Mouse (Mus musculus): Measurements from ENCODE around the gene Hoxa10. TPM values are rescaled to one million over a fixed set of nuclear protein-coding genes. Genes with fewer than 3 reads are reported as not detected.

Gene Hoxa10
- polyA plus RNA-seq, 1 experiment from 2014 or later: not detected

DNA sequence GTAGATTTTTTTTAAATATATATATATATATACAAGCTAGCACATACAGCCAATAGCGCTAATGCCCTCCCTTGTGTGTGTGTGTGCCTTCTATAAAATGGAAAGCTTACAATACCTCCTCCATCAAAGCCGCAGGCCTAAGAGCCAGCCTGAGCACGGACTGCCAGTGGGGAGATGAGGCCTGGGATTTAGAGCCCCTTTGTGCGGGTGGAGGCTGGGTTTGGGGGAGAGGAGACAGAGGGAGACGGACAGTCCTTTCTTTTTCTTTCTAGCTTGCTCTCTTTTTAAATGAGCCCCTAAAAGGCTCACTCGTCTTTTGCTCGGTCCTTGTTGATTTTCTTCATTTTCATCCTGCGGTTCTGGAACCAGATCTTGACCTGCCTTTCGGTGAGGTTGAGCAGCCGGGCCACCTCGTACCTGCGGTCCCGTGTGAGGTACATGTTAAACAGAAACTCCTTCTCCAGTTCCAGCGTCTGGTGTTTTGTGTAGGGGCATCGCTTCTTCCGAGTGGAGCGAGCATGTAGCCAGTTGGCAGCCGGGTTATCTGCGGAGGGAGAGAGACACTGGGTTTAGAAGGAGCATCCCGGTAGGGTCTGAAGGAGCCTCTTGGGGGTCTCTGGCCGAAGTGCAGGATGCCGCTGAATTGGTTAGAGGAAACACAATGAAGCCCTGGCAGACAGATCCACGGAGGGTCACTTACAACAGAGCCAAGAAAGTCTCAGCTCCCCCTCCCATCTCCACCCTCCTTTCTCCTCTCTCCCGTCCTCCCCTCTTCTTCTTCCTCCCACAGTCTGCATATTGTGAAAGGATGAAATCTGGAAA lies 16.5 kb downstream of the Hoxa10 start:
- H3K4me3 ChIP-seq (replicated peaks; ENCODE audit: low read depth, low read length): no peak overlapping the region
- ATAC-seq (ENCODE audit: low FRiP score, low TSS enrichment) (no peak), DNase-seq (no peak)
- H3K27me3 ChIP-seq (ENCODE audit: control insufficient read depth, insufficient read depth, low read length): peaks cover 97% of the 10 kb centered on the region
- no peak overlapping the region for H3K4me2 ChIP-seq (ENCODE audit: low read length)
- whole genome bisulfite sequencing: 3% methylated on average over 24 of the region's 24 CpGs
- H3K4me1 ChIP-seq (ENCODE audit: control insufficient read depth, insufficient read depth, low read length): no peaks in the 10 kb centered on the region
- no peak overlapping the region for H3K9ac ChIP-seq (replicated peaks; ENCODE audit: low read length)
- H3K9me3 ChIP-seq (ENCODE audit: control insufficient read depth, low read length): no peaks in the 10 kb centered on the region
- no peak overlapping the region for H3K27ac ChIP-seq (replicated peaks; ENCODE audit: low read depth, low read length)
- H3K36me3 ChIP-seq (ENCODE audit: control insufficient read depth, insufficient read depth, low read length): no peaks in the 10 kb centered on the region

DNA sequence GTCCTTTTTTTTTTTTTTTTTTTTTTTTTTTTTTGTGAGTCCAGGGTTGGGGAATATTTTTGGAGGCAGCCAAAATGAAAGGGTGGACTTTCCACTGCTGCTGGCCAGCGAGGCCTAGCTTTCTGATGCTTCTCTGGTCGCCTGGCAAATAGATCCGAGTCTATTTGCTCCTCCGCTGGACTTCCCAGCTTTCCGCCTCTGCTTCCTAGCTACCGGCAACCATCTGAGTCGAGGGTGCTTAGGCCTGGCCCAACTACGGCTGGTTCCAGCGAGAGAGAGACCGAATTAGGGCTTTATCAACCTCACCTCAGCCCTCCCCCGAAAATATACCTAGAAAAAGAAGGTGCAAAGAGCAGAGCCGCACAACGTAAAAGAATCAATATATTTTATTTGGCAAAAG lies 17.9 kb downstream of the Hoxa10 start:
- 7% methylated on average over 13 of the region's 13 CpGs for WGBS
- Histone ChIP-seq H3K36me3 (ENCODE audit: control insufficient read depth, insufficient read depth, low read length) (no peaks in the 10 kb centered on the region), H3K4me3 (replicated peaks; ENCODE audit: low read depth, low read length) (no peak overlapping the region), H3K27ac (replicated peaks; ENCODE audit: low read depth, low read length) (no peak overlapping the region), H3K9me3 (ENCODE audit: control insufficient read depth, low read length) (no peaks in the 10 kb centered on the region), H3K4me2 (ENCODE audit: low read length) (no peak overlapping the region), H3K9ac (replicated peaks; ENCODE audit: low read length) (no peak overlapping the region), H3K27me3 (ENCODE audit: control insufficient read depth, insufficient read depth, low read length) (peaks cover 97% of the 10 kb centered on the region), H3K4me1 (ENCODE audit: control insufficient read depth, insufficient read depth, low read length) (no peaks in the 10 kb centered on the region)
- DNase-seq (no peak), ATAC-seq (ENCODE audit: low FRiP score, low TSS enrichment) (no peak)

DNA sequence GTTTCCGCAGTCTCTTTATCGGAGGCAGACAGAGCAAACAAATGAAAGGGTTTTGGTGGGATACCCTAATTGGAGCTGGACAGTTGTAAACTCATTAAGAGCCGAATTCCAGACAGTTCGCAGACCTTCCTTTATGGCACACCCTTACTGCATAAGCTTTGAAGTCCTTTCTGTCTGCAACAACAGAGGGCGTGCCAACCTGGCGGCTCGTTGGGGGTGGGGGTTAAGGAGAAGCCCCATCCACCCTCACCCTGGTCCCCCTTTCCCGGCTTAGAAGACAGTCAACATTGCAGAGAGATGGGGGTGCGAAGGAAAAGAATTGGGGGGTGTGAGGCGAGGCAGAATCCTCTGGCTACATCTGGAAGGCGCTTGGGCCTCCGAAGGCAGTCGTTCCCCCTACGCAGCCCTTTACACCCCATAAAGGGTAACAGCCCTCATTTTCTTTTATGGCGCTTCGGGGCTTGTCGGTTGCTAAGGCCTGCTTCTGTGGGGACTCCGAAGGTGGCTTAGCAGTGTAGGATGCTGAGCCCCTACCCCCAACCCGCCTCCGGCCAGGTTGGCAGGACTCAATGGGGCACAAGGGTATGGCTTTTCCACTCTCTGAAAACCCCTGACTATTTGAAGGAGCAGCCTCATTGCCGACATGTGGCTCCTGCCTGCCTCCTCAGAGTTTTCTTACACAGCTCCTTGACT lies 18.5 kb downstream of the Hoxa10 start:
- Histone ChIP-seq H3K4me1 (ENCODE audit: control insufficient read depth, insufficient read depth, low read length) (0 out of 2 replicates have a peak, but pooled peaks cover under 1% of the 10 kb centered on the region), H3K27ac (replicated peaks; ENCODE audit: low read depth, low read length) (no peak overlapping the region), H3K9me3 (ENCODE audit: control insufficient read depth, low read length) (no peaks in the 10 kb centered on the region), H3K36me3 (ENCODE audit: control insufficient read depth, insufficient read depth, low read length) (no peaks in the 10 kb centered on the region), H3K4me2 (ENCODE audit: low read length) (peak overlapping the region; percentile 79; the same call in 1 of the 2 replicates), H3K9ac (replicated peaks; ENCODE audit: low read length) (no peak overlapping the region), H3K4me3 (replicated peaks; ENCODE audit: low read depth, low read length) (0 out of 2 replicates have a peak overlapping the region, but pooled peaks have one; percentile 41), H3K27me3 (ENCODE audit: control insufficient read depth, insufficient read depth, low read length) (peaks cover 97% of the 10 kb centered on the region)
- WGBS: 5% methylated on average over 21 of the region's 21 CpGs
- no peak for DNase-seq
- ATAC-seq (ENCODE audit: low FRiP score, low TSS enrichment): no peak

DNA sequence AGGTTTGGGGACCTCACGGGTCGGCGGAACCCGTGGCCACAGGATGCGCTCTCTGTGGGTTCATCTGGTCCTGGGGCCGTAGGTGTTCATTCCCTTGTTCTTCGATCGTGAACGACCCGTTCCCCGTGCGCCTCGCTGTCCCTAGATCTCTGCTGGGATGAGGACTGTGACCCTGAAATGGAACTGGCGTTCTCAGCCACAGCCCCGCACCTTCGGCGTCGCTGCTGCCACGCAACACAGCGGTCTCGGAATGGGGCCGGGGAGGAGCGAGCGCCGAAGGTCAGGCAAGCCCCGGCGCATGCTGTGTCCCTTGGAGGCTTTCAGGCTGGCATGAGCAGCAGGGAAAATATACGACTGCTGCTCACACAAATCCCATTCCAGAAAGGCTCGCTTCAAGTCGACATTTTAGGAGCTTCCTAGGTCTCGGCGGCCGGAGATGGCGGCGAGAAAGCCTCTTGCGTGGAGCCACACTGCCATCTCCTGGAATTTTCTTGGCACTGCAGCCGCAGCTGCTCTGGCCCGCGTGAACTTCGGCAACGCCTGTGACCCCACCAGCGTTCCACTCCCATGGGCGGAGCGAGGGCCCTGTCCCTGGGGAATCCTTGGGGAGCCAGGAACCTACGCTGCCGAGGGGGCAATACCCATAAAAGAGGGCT lies 19.2 kb downstream of the Hoxa10 start, which contains the start of gene Hoxa7:
Gene Hoxa7 (minus strand): TSS at position 518 of the 656 bp plus-strand sequence.
- H3K9ac ChIP-seq (replicated peaks; ENCODE audit: low read length): peak within 1 kb of the TSS; percentile 31; the same call in 1 of the 2 replicates
- no peaks in the 10 kb centered on the region for H3K36me3 ChIP-seq (ENCODE audit: control insufficient read depth, insufficient read depth, low read length)
- H3K4me1 ChIP-seq (ENCODE audit: control insufficient read depth, insufficient read depth, low read length): 0 out of 2 replicates have a peak, but pooled peaks cover 3% of the 10 kb centered on the region
- no peaks in the 10 kb centered on the region for H3K9me3 ChIP-seq (ENCODE audit: control insufficient read depth, low read length)
- ATAC-seq (ENCODE audit: low FRiP score, low TSS enrichment) (peak; percentile 58; the same call in 1 of the 2 replicates), DNase-seq (peak; percentile 92)
- H3K27ac ChIP-seq (replicated peaks; ENCODE audit: low read depth, low read length): no peak within 1 kb of the TSS
- H3K4me2 ChIP-seq (ENCODE audit: low read length): peak within 1 kb of the TSS; percentile 79
- H3K27me3 ChIP-seq (ENCODE audit: control insufficient read depth, insufficient read depth, low read length): peaks cover 97% of the 10 kb centered on the region
- H3K4me3 ChIP-seq (replicated peaks; ENCODE audit: low read depth, low read length): peak within 1 kb of the TSS; percentile 41
- WGBS: 1% methylated on average over 46 of the region's 46 CpGs

DNA sequence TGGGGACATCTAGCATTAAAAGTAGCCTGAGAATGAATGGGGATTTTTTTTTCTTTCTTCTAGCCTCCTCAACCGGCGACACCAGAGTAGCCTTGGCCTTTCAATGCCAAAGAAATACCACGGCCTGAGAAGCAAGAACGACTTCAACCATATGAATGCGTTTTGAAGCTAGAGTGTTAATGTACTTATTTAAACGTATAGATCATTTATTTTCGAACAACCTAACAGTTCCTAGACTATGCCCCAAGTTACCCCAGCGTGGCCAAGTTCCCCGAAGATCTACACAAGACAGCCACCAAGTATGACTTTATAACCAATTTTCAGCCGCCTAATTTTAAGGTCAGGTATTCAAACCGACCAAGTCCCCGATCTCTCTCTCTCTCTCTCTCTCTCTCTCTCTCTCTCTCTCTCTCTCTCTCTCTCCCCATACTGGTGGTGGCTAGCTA lies 19.8 kb downstream of the Hoxa10 start:
- Histone ChIP-seq H3K4me2 (ENCODE audit: low read length) (peak overlapping the region; percentile 79; the same call in 1 of the 2 replicates), H3K4me1 (ENCODE audit: control insufficient read depth, insufficient read depth, low read length) (0 out of 2 replicates have a peak, but pooled peaks cover 3% of the 10 kb centered on the region), H3K9me3 (ENCODE audit: control insufficient read depth, low read length) (no peaks in the 10 kb centered on the region), H3K4me3 (replicated peaks; ENCODE audit: low read depth, low read length) (peak overlapping the region; percentile 41), H3K9ac (replicated peaks; ENCODE audit: low read length) (no peak overlapping the region), H3K27ac (replicated peaks; ENCODE audit: low read depth, low read length) (no peak overlapping the region), H3K27me3 (ENCODE audit: control insufficient read depth, insufficient read depth, low read length) (peaks cover 98% of the 10 kb centered on the region), H3K36me3 (ENCODE audit: control insufficient read depth, insufficient read depth, low read length) (no peaks in the 10 kb centered on the region)
- no peak for DNase-seq
- no peak for ATAC-seq (ENCODE audit: low FRiP score, low TSS enrichment)
- 7% methylated on average over 12 of the region's 12 CpGs for WGBS

DNA sequence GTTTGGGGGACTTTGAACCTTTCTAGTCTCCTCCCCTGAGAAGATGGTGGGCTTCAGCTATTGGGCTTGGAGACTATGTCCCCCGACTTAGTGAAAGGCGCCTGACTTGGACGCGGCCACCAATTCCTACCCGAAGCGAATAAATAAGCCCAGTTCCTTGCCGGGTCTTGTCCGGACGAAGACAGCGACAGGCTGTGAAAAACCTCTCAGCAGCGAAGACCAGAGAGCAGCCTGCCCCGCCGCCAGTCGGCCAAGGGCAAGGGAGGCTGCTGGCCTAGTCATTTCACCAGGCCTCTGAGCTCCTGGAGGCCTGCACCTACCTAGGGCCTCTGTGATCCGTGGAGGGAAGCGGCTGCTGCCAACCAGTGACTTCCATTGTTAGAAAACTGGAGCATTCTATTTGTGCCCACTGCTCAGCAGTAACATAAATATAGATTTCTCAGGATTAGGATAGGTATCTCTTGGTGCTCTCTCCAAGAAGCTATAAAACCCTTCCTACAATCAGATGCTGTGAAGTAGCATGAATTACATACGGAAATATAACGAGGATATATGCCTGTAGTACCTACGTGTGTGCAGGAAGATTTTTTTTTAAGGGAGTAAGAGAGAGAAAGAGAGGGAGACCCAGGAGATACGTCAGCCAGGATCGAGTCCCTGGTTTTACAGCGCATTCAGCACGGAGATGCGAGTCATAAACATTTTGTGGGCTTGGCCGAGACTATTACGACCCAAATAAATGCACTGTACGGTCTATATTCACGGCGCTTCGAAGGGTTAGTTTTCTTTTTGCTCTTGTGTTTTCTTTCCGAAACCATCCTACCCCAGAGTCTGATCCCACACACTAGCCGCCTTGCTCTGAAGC lies 20.4 kb downstream of the Hoxa10 start:
- no peak for DNase-seq
- Histone ChIP-seq H3K36me3 (ENCODE audit: control insufficient read depth, insufficient read depth, low read length) (no peaks in the 10 kb centered on the region), H3K9me3 (ENCODE audit: control insufficient read depth, low read length) (no peaks in the 10 kb centered on the region), H3K4me3 (replicated peaks; ENCODE audit: low read depth, low read length) (no peak overlapping the region), H3K4me2 (ENCODE audit: low read length) (no peak overlapping the region), H3K27me3 (ENCODE audit: control insufficient read depth, insufficient read depth, low read length) (peaks cover 98% of the 10 kb centered on the region), H3K9ac (replicated peaks; ENCODE audit: low read length) (no peak overlapping the region), H3K4me1 (ENCODE audit: control insufficient read depth, insufficient read depth, low read length) (0 out of 2 replicates have a peak, but pooled peaks cover 3% of the 10 kb centered on the region), H3K27ac (replicated peaks; ENCODE audit: low read depth, low read length) (no peak overlapping the region)
- no peak for ATAC-seq (ENCODE audit: low FRiP score, low TSS enrichment)
- WGBS: 12% methylated on average over 32 of the region's 32 CpGs

DNA sequence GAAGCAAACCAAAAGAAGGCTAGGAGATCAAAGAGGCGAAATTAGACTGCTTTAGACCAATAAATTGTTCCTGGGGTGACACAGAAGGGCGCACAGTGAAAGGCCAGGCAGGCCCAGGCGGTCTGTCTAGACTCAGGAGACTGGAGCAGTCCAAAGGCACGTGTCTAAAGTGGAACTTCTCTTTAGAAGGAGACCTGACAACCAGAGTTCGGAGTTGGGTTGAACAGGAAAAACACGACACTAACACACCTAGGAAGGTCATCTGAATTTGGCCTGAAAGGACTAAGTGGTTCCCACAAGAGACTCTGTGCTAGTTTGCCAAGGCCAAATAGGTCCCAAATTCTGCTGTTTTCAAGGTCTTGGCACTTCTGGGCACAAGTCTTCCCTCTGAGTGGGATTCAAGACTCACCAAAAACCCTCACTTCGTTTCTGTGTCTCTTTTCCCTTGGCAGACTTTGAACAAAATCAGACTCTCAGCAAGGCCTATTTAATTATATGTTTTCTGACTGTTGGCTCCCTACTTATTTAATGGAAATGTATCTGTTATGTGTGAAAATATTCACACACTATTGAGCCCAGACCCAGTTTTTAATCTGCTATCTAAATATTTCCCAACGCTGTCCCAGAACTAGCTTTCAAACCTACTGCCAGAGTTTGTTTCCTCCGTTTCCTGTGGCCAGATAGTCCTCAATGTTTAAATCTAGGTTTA lies 21.3 kb downstream of the Hoxa10 start:
- no peaks in the 10 kb centered on the region for H3K36me3 ChIP-seq (ENCODE audit: control insufficient read depth, insufficient read depth, low read length)
- ATAC-seq (ENCODE audit: low FRiP score, low TSS enrichment) (no peak), DNase-seq (no peak)
- peaks cover 98% of the 10 kb centered on the region for H3K27me3 ChIP-seq (ENCODE audit: control insufficient read depth, insufficient read depth, low read length)
- 0 out of 2 replicates have a peak, but pooled peaks cover 3% of the 10 kb centered on the region for H3K4me1 ChIP-seq (ENCODE audit: control insufficient read depth, insufficient read depth, low read length)
- H3K9ac ChIP-seq (replicated peaks; ENCODE audit: low read length): no peak overlapping the region
- no peaks in the 10 kb centered on the region for H3K9me3 ChIP-seq (ENCODE audit: control insufficient read depth, low read length)
- H3K27ac ChIP-seq (replicated peaks; ENCODE audit: low read depth, low read length): no peak overlapping the region
- WGBS: 12% methylated on average over 9 of the region's 9 CpGs
- H3K4me3 ChIP-seq (replicated peaks; ENCODE audit: low read depth, low read length): no peak overlapping the region
- H3K4me2 ChIP-seq (ENCODE audit: low read length): no peak overlapping the region
